Mouse (Mus musculus): ENCODE results near the gene Pygo2. TPM values are rescaled to one million over a fixed set of nuclear protein-coding genes. Genes with fewer than 3 reads are reported as not detected.

Pygo2 gene
- polyA plus RNA-seq, 1 experiment = 45.4 TPM

DNA sequence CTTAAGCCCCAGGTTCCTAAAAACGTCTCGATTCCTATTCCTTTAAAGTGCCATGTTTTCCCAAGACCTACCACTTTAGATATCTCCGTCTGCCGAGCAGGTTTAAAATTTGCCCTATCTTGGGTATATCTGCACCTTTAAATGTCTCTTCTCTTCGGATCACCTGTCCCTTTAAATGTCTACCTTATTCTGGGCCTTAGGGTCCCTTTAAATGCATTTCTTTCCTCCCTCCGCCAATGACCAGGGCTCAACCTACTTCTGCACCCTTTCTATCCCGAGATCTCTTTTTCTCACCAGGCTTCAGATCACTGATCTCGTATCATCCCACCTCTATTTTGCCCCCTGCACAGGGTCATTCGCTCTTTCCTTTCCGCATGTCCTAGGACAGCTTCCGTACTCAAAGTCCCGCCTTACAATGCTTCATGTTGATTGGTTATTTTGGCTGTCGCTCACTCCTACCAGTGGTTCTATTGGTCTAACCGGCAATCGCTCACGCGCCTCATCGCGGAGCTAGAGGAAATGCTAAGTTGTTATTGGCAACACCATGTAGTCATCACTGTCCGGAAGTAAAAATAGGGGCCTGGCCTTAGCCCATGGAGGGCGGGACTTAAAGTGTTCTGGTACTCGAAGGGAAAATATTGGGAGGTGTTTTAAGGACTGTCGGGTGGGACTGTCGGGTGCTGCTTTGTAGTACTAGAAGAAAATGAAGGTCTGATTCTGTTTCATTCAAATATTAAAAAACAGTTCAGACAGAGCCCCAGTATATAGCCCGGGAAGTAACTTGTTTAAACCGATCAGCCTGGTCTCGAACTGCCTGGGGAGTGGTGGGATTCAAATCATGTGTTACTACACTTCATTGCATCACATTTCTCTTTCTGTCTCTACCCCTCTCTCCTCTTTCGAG is 18.3 kb upstream of the Pygo2 start, which contains the start of gene Flad1:
Flad1 (minus strand) TSS at position 381 of the 904 bp plus-strand sequence.
- 2% methylated on average over 28 of the region's 28 CpGs for WGBS
- TF ChIP-seq CTCF (IDR thresholded peaks at IDR 0.05; ENCODE audit: control insufficient read depth, insufficient read depth, low read length) (no peak), POLR2A (IDR thresholded peaks at IDR 0.05; ENCODE audit: borderline replicate concordance, control insufficient read depth, low read depth, low read length) (no peak)
- Histone ChIP-seq H3K4me1 (ENCODE audit: control insufficient read depth, insufficient read depth, low read length) (no peaks in the 10 kb centered on the region), H3K4me3 (replicated peaks; ENCODE audit: control insufficient read depth, low read depth, low read length) (peak within 1 kb of the TSS; percentile 73), H3K27ac (ENCODE audit: control insufficient read depth, insufficient read depth, low read depth, low read length, poor library complexity) (no peak within 1 kb of the TSS)

DNA sequence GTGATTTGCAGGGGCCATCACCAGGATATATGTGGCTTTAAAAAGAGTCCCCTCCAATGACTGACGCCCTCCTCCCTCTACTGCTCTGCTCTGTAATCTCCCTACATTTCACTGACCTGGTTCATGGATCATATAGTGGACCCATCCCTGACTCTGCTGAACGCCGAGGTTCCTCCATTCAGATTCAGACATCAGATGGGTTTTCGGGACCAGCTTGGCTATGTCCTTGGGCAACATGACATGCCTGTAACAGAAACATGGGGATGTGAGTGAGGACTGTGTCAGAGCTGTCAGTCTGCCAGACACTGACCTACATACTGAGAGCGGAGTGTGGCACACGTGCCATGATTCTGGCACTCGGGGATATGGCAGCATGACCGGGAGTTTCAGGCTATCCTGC is 13.9 kb upstream of the Pygo2 start:
- WGBS = 95% methylated on average over 8 of the region's 8 CpGs

DNA sequence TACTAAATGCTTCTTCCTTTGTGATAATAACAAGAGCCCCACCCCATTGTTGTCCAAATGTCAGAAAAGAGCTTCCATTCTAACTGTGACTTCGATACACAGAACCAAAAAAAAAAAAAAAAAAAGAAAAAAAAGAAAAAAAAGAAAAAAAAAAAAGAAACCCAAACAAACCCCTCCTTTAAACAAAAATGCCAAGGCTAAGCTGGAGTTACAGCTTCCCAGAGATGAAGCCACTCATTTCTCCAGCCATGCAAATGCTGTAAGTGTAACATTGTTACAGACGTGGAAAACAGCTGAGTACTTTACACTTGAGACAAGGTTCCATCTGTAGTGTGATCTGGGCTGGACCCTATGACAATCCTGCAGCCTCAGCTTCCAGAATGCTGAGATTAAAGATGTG is 12.9 kb upstream of the Pygo2 start:
- Histone ChIP-seq H3K27ac (ENCODE audit: control insufficient read depth, insufficient read depth, low read depth, low read length, poor library complexity) (no peak overlapping the region), H3K4me3 (replicated peaks; ENCODE audit: control insufficient read depth, low read depth, low read length) (peak overlapping the region; percentile 49), H3K4me1 (ENCODE audit: control insufficient read depth, insufficient read depth, low read length) (peaks cover 2% of the 10 kb centered on the region; the same call in 1 of the 2 replicates)
- 28% methylated on average over 2 of the region's 2 CpGs for WGBS
- TF ChIP-seq CTCF (IDR thresholded peaks at IDR 0.05; ENCODE audit: control insufficient read depth, insufficient read depth, low read length) (no peak), POLR2A (IDR thresholded peaks at IDR 0.05; ENCODE audit: borderline replicate concordance, control insufficient read depth, low read depth, low read length) (no peak)

More for the DNA sequence above, 13.9 kb upstream of the Pygo2 start:
- Histone ChIP-seq H3K4me1 (ENCODE audit: control insufficient read depth, insufficient read depth, low read length) (peaks cover 2% of the 10 kb centered on the region; the same call in 1 of the 2 replicates), H3K27ac (ENCODE audit: control insufficient read depth, insufficient read depth, low read depth, low read length, poor library complexity) (no peak overlapping the region), H3K4me3 (replicated peaks; ENCODE audit: control insufficient read depth, low read depth, low read length) (no peak overlapping the region)
- TF ChIP-seq POLR2A (IDR thresholded peaks at IDR 0.05; ENCODE audit: borderline replicate concordance, control insufficient read depth, low read depth, low read length) (no peak), CTCF (IDR thresholded peaks at IDR 0.05; ENCODE audit: control insufficient read depth, insufficient read depth, low read length) (no peak)

DNA sequence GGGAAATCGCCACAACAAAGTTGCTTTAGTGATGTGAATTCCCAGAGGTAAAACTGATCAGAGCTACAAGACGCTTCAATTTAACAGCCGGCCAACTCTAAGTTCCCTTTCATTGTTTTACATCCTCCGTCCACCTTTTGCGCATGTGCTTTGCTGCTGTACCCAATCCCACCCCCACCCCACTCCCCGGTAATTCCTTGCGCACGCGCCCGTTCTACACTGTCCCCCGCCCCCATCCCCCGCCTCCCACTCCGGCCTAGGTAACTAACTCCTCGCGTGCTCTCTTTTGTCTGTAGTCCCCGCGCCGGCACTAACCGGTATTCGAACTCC is 12.2 kb upstream of the Pygo2 start:
- 1% methylated on average over 20 of the region's 20 CpGs for WGBS
- TF ChIP-seq CTCF (IDR thresholded peaks at IDR 0.05; ENCODE audit: control insufficient read depth, insufficient read depth, low read length) = no peak
- TF ChIP-seq POLR2A (IDR thresholded peaks at IDR 0.05; ENCODE audit: borderline replicate concordance, control insufficient read depth, low read depth, low read length) = no peak
- Histone ChIP-seq H3K27ac (ENCODE audit: control insufficient read depth, insufficient read depth, low read depth, low read length, poor library complexity) (peak overlapping the region; percentile 57), H3K4me3 (replicated peaks; ENCODE audit: control insufficient read depth, low read depth, low read length) (peak overlapping the region; percentile 90), H3K4me1 (ENCODE audit: control insufficient read depth, insufficient read depth, low read length) (peaks cover 3% of the 10 kb centered on the region; the same call in 1 of the 2 replicates)

DNA sequence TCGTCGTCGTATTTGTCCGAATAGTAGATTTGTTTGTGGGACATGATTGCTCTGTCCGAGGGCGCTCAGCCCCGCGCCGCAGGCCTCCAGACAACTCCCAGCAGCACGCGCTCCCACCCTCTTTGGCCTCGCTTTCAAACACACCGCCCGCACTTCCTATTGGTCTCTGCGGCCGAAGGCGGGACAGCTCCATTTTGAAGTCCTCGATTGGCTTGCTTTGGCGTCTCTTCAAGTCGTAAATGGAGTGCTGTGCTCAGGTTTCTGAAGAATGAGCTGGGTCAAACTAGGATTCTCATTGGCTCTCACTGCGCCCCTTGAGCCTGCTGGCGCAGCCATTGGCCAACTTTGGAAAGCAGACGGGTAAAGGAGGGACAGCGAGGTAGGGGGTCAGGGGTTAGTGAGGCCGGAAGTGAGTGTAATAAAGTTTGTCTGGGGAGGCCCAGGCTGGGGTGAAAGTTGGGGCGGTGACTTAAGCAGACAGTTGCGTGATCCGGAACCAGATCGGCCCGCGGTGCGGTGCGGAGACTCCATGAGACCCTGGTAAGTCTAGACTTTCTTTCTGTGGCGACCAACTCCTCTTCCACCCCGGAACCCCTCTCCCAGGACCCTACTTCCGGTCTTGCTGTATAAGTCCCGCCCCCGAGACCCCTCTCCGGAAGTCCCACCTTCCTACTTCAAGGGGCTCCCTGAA is 11.7 kb upstream of the Pygo2 start, which contains the start of the genes Cks1b and Shc1:
Cks1b (minus strand) TSS at position 214 of the 691 bp plus-strand sequence.
Shc1 (plus strand) TSS at position 274 of the 691 bp plus-strand sequence.
- peak within 1 kb of the TSS; percentile 90 for H3K4me3 ChIP-seq (replicated peaks; ENCODE audit: control insufficient read depth, low read depth, low read length)
- TF ChIP-seq POLR2A (IDR thresholded peaks at IDR 0.05; ENCODE audit: borderline replicate concordance, control insufficient read depth, low read depth, low read length) = peak; percentile 86
- TF ChIP-seq CTCF (IDR thresholded peaks at IDR 0.05; ENCODE audit: control insufficient read depth, insufficient read depth, low read length) = no peak
- WGBS = under 1% methylated on average over 39 of the region's 39 CpGs
- peaks cover 5% of the 10 kb centered on the region; the same call in 1 of the 2 replicates for H3K4me1 ChIP-seq (ENCODE audit: control insufficient read depth, insufficient read depth, low read length)
- H3K27ac ChIP-seq (ENCODE audit: control insufficient read depth, insufficient read depth, low read depth, low read length, poor library complexity) = peak within 1 kb of the TSS; percentile 88

DNA sequence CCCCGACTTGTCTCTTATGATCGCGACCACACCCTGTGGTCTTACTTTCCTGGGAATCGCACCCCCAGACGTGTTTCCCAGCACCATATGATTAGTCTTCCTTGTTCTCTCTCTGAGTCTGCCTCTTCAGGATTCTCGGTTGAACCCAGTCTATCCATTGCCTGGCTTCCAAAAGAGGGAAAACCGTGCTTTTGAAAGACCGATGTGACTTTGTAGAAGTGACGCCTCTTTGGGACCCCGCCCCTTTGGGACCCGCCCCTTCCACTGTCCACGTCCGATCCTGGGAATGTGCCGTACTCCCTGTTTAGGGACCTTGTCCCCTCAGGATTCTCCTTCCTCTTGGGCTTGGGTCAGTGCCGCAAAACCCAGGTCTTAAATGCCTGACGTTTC is 11.2 kb upstream of the Pygo2 start:
- Histone ChIP-seq H3K4me1 (ENCODE audit: control insufficient read depth, insufficient read depth, low read length) (peaks cover 5% of the 10 kb centered on the region; the same call in 1 of the 2 replicates), H3K27ac (ENCODE audit: control insufficient read depth, insufficient read depth, low read depth, low read length, poor library complexity) (peak overlapping the region; percentile 88), H3K4me3 (replicated peaks; ENCODE audit: control insufficient read depth, low read depth, low read length) (peak overlapping the region; percentile 90)
- TF ChIP-seq POLR2A (IDR thresholded peaks at IDR 0.05; ENCODE audit: borderline replicate concordance, control insufficient read depth, low read depth, low read length) (no peak), CTCF (IDR thresholded peaks at IDR 0.05; ENCODE audit: control insufficient read depth, insufficient read depth, low read length) (no peak)
- 0% methylated on average over 16 of the region's 16 CpGs for WGBS

DNA sequence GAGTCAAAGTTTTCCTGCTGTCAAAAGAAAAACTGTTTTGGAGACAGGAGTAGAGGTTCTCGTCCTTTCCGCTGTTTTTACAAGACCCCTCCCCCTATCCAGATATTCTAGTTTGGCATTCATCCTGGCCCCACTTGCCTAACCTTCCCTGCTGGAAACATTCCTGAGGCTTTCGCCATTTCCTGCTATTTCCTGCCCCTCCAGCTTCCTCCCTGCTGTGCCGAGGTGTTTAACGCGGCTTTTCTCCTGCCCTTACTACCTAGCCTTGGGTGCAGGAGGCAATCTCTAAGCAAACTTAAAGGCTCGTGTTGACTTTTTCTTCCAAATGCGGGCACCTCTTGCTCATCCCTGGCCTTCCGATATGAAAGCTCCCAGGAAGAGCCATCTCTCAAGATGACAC is 10.4 kb upstream of the Pygo2 start:
- Histone ChIP-seq H3K4me3 (replicated peaks; ENCODE audit: control insufficient read depth, low read depth, low read length) (peak overlapping the region; percentile 90), H3K27ac (ENCODE audit: control insufficient read depth, insufficient read depth, low read depth, low read length, poor library complexity) (peak overlapping the region; percentile 88), H3K4me1 (ENCODE audit: control insufficient read depth, insufficient read depth, low read length) (peaks cover 5% of the 10 kb centered on the region; the same call in 1 of the 2 replicates)
- WGBS = 12% methylated on average over 9 of the region's 9 CpGs
- no peak for TF ChIP-seq POLR2A (IDR thresholded peaks at IDR 0.05; ENCODE audit: borderline replicate concordance, control insufficient read depth, low read depth, low read length)
- no peak for TF ChIP-seq CTCF (IDR thresholded peaks at IDR 0.05; ENCODE audit: control insufficient read depth, insufficient read depth, low read length)

DNA sequence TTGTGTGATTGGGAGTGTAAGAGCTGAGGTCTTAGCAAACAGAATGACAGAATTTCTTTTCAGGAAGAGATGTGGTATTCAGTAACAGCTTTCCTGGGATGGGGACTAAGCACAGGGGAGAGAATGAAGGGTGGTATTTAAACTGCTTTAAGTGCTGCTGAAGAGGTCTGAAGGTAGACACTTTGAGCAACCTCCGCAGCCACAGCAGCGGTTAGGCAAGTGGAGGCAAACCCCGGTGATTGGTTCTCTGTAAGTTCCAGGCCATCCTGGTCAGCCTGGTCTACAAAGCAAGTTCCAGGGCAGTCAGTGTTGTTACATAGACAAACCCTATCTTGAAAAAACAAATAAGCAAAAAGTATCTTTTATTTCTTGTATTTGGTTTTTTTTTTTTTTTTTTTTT is 10.0 kb upstream of the Pygo2 start:
- TF ChIP-seq CTCF (IDR thresholded peaks at IDR 0.05; ENCODE audit: control insufficient read depth, insufficient read depth, low read length) (no peak), POLR2A (IDR thresholded peaks at IDR 0.05; ENCODE audit: borderline replicate concordance, control insufficient read depth, low read depth, low read length) (no peak)
- Histone ChIP-seq H3K4me1 (ENCODE audit: control insufficient read depth, insufficient read depth, low read length) (peaks cover 5% of the 10 kb centered on the region; the same call in 1 of the 2 replicates), H3K27ac (ENCODE audit: control insufficient read depth, insufficient read depth, low read depth, low read length, poor library complexity) (peak overlapping the region; percentile 88), H3K4me3 (replicated peaks; ENCODE audit: control insufficient read depth, low read depth, low read length) (peak overlapping the region; percentile 90)
- 35% methylated on average over 3 of the region's 3 CpGs for WGBS
